Mouse (Mus musculus) right cerebral cortex, adult 2 months (tissue): ENCODE results near the gene Jak1.
"Not testable (repeated sequence)": the region's sequence is repeated elsewhere in the genome, so short reads cannot be mapped to it uniquely, and the experiment has no call there.

ENCODE experiments used
- DNase-seq, 2 experiments: peaks; one replicate each; pipeline ENCODE4 v3.0.0; 2021 to 2022; ENCODE audit warnings: low spot score in 2 of 2

The Jak1 gene

GRCm38 (mm10) chr4:101276456-101277070, 11.5 kb upstream of the Jak1 start:
- no peak for DNase-seq

- no peak for DNase-seq
Observed at GRCm38 (mm10) chr4:101275881-101276280, 10.8 kb upstream of the Jak1 start.

GRCm38 (mm10) chr4:101270734-101271133, 5.7 kb upstream of the Jak1 start:
- no peak for DNase-seq

GRCm38 (mm10) chr4:101268506-101268905, 3.4 kb upstream of the Jak1 start:
- not testable (repeated sequence) for DNase-seq

- no peak for DNase-seq
Observed at GRCm38 (mm10) chr4:101265523-101265922, 441 bp upstream of the Jak1 start.

- DNase-seq, result peak; percentile 34 to 52
Observed at GRCm38 (mm10) chr4:101263968-101264740, 928 bp downstream of the Jak1 start.

- DNase-seq, result no peak
Observed at GRCm38 (mm10) chr4:101261596-101261995, 3.5 kb downstream of the Jak1 start.

GRCm38 (mm10) chr4:101260744-101261291, 4.3 kb downstream of the Jak1 start:
- DNase-seq, result no peak

- no peak for DNase-seq
Observed at GRCm38 (mm10) chr4:101256526-101257210, 8.4 kb downstream of the Jak1 start.

- DNase-seq, result no peak
Observed at GRCm38 (mm10) chr4:101254606-101255349, 10.3 kb downstream of the Jak1 start.

- no peak for DNase-seq
Observed at GRCm38 (mm10) chr4:101254015-101254414, 11.1 kb downstream of the Jak1 start.

- DNase-seq, result no peak
Observed at GRCm38 (mm10) chr4:101252781-101253622, 12.1 kb downstream of the Jak1 start.

- DNase-seq, result no peak
Observed at GRCm38 (mm10) chr4:101252016-101252415, 13.1 kb downstream of the Jak1 start.

- DNase-seq, result no peak
Observed at GRCm38 (mm10) chr4:101249977-101250743, 14.9 kb downstream of the Jak1 start.

GRCm38 (mm10) chr4:101247355-101247754, 17.7 kb downstream of the Jak1 start:
- DNase-seq, result no peak

- DNase-seq, result no peak
Observed at GRCm38 (mm10) chr4:101246569-101246968, 18.5 kb downstream of the Jak1 start.

GRCm38 (mm10) chr4:101244257-101245011, 20.6 kb downstream of the Jak1 start:
- peak; percentile 17 to 55 for DNase-seq

- no peak for DNase-seq
Observed at GRCm38 (mm10) chr4:101240875-101241173, 24.3 kb downstream of the Jak1 start.

GRCm38 (mm10) chr4:101240163-101240874, 24.8 kb downstream of the Jak1 start:
- no peak for DNase-seq
